Mouse (Mus musculus): ENCODE data around the gene Rnf111. TPM values are rescaled to one million over a fixed set of nuclear protein-coding genes. Genes with fewer than 3 reads are reported as not detected.
"Not testable (repeated sequence)": the region's sequence is repeated elsewhere in the genome, so short reads cannot be mapped to it uniquely, and the experiment has no call there.

Gene Rnf111
- total and polyA plus RNA-seq, 3 experiments: 10.4 to 17.6 (median 11.8) TPM

GRCm38 (mm10) chr9:70552233-70552632 lies 48.7 kb upstream of the Rnf111 start:
- H3K4me3 ChIP-seq (replicated peaks in 1 of 3; ENCODE audit: low read depth in 2 of 3, low read length in 2 of 3, poor library complexity in 1 of 3); DNase-seq (ENCODE audit: extremely low read depth); H3K9me3 ChIP-seq (replicated peaks; ENCODE audit: low read length); H3K27ac ChIP-seq (ENCODE audit: insufficient read depth, low read depth); H3K27me3 ChIP-seq (replicated peaks); dilution Hi-C loops (cut with MboI; ENCODE audit: extremely low pct_ligation_motif_present, extremely low pct_unique_long_range_greater_than_20kb, low sequenced_read_pairs); H3K4me2 ChIP-seq (ENCODE audit: insufficient read depth, low read depth, poor library complexity, severe bottlenecking); H3K9ac ChIP-seq (ENCODE audit: insufficient read depth, low read depth); in situ Hi-C loops (cut with MboI; ENCODE audit: low pct_ligation_motif_present, low pct_unique_long_range_greater_than_20kb, low sequenced_read_pairs): not testable (repeated sequence)
- peaks cover 17 to 60% of the 10 kb centered on the region in 2 experiments for H3K36me3 ChIP-seq (replicated peaks in 1 of 2; ENCODE audit: control insufficient read depth in 1 of 2, insufficient read depth in 1 of 2, low read length in 1 of 2)
- TF ChIP-seq CTCF (conservative IDR thresholded peaks at IDR 0.05 in 1 of 2, IDR thresholded peaks at IDR 0.05 in 1 of 2; ENCODE audit: low read depth in 2 of 2, low read length in 2 of 2): peak in 1 of 2 experiments; percentile 24; a peak in 1 of 4 replicates
- H3K79me2 ChIP-seq (replicated peaks; ENCODE audit: control insufficient read depth, extremely low read depth, insufficient read depth, poor library complexity, severe bottlenecking): peaks cover 46% of the 10 kb centered on the region
- H3K4me1 ChIP-seq (ENCODE audit: control insufficient read depth in 1 of 2, insufficient read depth in 2 of 2): peaks cover 0 to 10% of the 10 kb centered on the region in 2 experiments; a peak in 2 of 4 replicates

- no peak for TF ChIP-seq JUND (conservative IDR thresholded peaks at IDR 0.05; ENCODE audit: low read depth, low read length)
- TF ChIP-seq RAD21 (IDR thresholded peaks at IDR 0.05; ENCODE audit: low read depth, low read length): no peak
- TF ChIP-seq ETS1 (conservative IDR thresholded peaks at IDR 0.05; ENCODE audit: low read depth, low read length): no peak
- no peak for TF ChIP-seq RCOR1 (conservative IDR thresholded peaks at IDR 0.05; ENCODE audit: low read depth, low read length)
- TF ChIP-seq MAFK (IDR thresholded peaks at IDR 0.05; ENCODE audit: insufficient replicate concordance, low read length): no peak
- TF ChIP-seq CHD1 (IDR thresholded peaks at IDR 0.05; ENCODE audit: low read depth, low read length): no peak
- no peak for TF ChIP-seq CHD2 (IDR thresholded peaks at IDR 0.05; ENCODE audit: low read length)
- no peak for TF ChIP-seq USF1 (IDR thresholded peaks at IDR 0.05; ENCODE audit: low read depth, low read length)
- no peak for TF ChIP-seq MEF2A (IDR thresholded peaks at IDR 0.05; ENCODE audit: borderline replicate concordance, low read depth, low read length)
- TF ChIP-seq ZKSCAN1 (IDR thresholded peaks at IDR 0.05; ENCODE audit: borderline replicate concordance, low read depth, low read length): no peak
- TF ChIP-seq ZMIZ1 (IDR thresholded peaks at IDR 0.05; ENCODE audit: low read depth, low read length): no peak
- no peak for TF ChIP-seq MAZ (IDR thresholded peaks at IDR 0.05; ENCODE audit: low read depth, low read length)
- TF ChIP-seq TBP (conservative IDR thresholded peaks at IDR 0.05; ENCODE audit: low read depth, low read length): no peak
- no peak for TF ChIP-seq MAX (IDR thresholded peaks at IDR 0.05; ENCODE audit: low read length)
- no peak for TF ChIP-seq EP300 (IDR thresholded peaks at IDR 0.05; ENCODE audit: low read length)
- TF ChIP-seq JUN (IDR thresholded peaks at IDR 0.05; ENCODE audit: insufficient read depth, low read depth, low read length): no peak
These were observed 48.0 kb upstream of the Rnf111 start for GRCm38 (mm10) chr9:70551524-70551923.

More at GRCm38 (mm10) chr9:70551524-70551923, 48.0 kb upstream of the Rnf111 start:
- in situ Hi-C loops (cut with MboI; ENCODE audit: low pct_ligation_motif_present, low pct_unique_long_range_greater_than_20kb, low sequenced_read_pairs): no loop called here
- H3K36me3 ChIP-seq (replicated peaks in 1 of 2; ENCODE audit: control insufficient read depth in 1 of 2, insufficient read depth in 1 of 2, low read length in 1 of 2): peaks cover 17 to 64% of the 10 kb centered on the region in 2 experiments
- dilution Hi-C loops (cut with MboI; ENCODE audit: extremely low pct_ligation_motif_present, extremely low pct_unique_long_range_greater_than_20kb, low sequenced_read_pairs): no loop called here
- no peaks in the 10 kb centered on the region for H3K27me3 ChIP-seq (replicated peaks)
- H3K79me2 ChIP-seq (replicated peaks; ENCODE audit: control insufficient read depth, extremely low read depth, insufficient read depth, poor library complexity, severe bottlenecking): peaks cover 48% of the 10 kb centered on the region
- H3K4me2 ChIP-seq (ENCODE audit: insufficient read depth, low read depth, poor library complexity, severe bottlenecking): no peak overlapping the region
- H3K9me3 ChIP-seq (replicated peaks; ENCODE audit: low read length): no peaks in the 10 kb centered on the region
- peaks cover 0 to 15% of the 10 kb centered on the region in 2 experiments; a peak in 2 of 4 replicates for H3K4me1 ChIP-seq (ENCODE audit: control insufficient read depth in 1 of 2, insufficient read depth in 2 of 2)
- H3K27ac ChIP-seq (ENCODE audit: insufficient read depth, low read depth): no peak overlapping the region
- no peak overlapping the region for H3K4me3 ChIP-seq (replicated peaks in 1 of 3; ENCODE audit: low read depth in 2 of 3, low read length in 2 of 3, poor library complexity in 1 of 3)
- H3K9ac ChIP-seq (ENCODE audit: insufficient read depth, low read depth): no peak overlapping the region
- DNase-seq (ENCODE audit: extremely low read depth): no peak
